Mouse (Mus musculus): ENCODE measurements around the gene Mylk. TPM values are rescaled to one million over a fixed set of nuclear protein-coding genes. Genes with fewer than 3 reads are reported as not detected.

Gene Mylk
- polyA plus RNA-seq, 1 experiment from 2014 or later, result 8.5 TPM

DNA sequence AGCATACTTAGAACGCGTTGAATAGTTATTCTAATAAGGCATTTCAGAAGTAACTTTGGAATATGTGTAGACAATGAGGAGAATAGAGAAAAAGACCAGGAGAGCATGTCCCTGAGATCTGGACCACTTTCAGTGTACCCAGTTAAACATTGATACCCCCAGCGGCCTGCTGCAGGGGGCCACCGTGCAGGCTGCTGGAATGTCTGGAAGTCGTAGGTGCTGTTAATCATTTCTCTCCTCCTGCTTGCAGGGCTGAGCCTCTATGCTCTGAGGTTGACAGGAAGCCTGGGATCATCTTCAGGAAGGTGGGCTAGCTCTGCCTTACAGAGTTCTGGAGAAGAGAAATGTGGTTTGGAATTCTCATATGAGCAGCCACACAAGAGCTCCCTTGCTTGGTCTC is 112.6 kb downstream of the Mylk start:
- peaks cover 3% of the 10 kb centered on the region; the same call in 1 of the 2 replicates for H3K36me3 ChIP-seq
- no peak for DNase-seq (ENCODE audit: low spot score)
- WGBS, result 86% methylated on average over 5 of the region's 5 CpGs

GRCm38 (mm10) chr16:34860761-34861160 is 115.8 kb downstream of the Mylk start:
- Histone ChIP-seq H3K27me3 (ENCODE audit: low read depth, poor library complexity, severe bottlenecking) (no peaks in the 10 kb centered on the region), H3K4me3 (no peak overlapping the region), H3K36me3 (peaks cover 3% of the 10 kb centered on the region; the same call in 1 of the 2 replicates), H3K9me3 (replicated peaks) (no peaks in the 10 kb centered on the region), H3K4me1 (no peaks in the 10 kb centered on the region), H3K27ac (replicated peaks) (no peak overlapping the region)
- WGBS, result 95% methylated on average over 3 of the region's 3 CpGs
- no peak for DNase-seq (ENCODE audit: low spot score)

More for the DNA sequence above, 112.6 kb downstream of the Mylk start:
- H3K27me3 ChIP-seq (ENCODE audit: low read depth, poor library complexity, severe bottlenecking), result no peaks in the 10 kb centered on the region
- H3K4me1 ChIP-seq, result peaks cover 8% of the 10 kb centered on the region; the same call in 1 of the 2 replicates
- H3K4me3 ChIP-seq, result no peak overlapping the region
- no peak overlapping the region for H3K27ac ChIP-seq (replicated peaks)
- H3K9me3 ChIP-seq (replicated peaks), result no peaks in the 10 kb centered on the region

DNA sequence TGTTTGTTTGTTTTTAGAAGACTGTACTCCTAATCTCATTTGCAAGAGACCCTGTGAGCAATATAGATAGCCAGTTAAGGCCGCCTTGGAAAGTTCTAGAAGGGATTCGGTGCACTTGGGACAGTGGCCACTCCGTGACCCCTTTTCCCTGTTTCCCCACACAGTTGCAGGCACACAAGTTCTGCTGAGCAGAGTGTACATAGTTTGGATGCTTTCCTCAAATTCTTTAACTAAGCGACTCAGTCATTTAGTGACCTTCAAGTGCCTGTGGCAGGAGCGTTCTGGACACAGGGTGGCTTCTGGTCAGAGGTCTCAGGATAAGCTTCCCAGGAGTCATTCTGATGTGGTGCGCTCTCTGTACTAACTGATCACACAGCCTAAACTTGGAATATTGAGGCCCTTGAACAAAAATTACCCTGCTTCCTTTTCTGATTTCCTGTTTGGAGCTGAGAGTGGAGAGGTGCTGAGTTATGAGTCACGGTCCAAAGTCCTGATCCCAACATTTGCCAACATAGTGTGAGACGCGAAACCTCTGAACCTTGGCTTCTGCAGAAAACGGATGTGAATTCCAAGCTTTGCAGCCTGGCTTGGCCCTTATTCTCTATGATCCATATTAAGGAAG is 116.8 kb downstream of the Mylk start:
- Histone ChIP-seq H3K4me3 (no peak overlapping the region), H3K36me3 (peaks cover 3% of the 10 kb centered on the region; the same call in 1 of the 2 replicates), H3K27ac (replicated peaks) (no peak overlapping the region), H3K4me1 (no peaks in the 10 kb centered on the region), H3K27me3 (ENCODE audit: low read depth, poor library complexity, severe bottlenecking) (no peaks in the 10 kb centered on the region), H3K9me3 (replicated peaks) (no peaks in the 10 kb centered on the region)
- DNase-seq (ENCODE audit: low spot score), result no peak
- WGBS, result 91% methylated on average over 10 of the region's 10 CpGs

GRCm38 (mm10) chr16:34865373-34865772 is 120.4 kb downstream of the Mylk start:
- 88% methylated on average over 4 of the region's 4 CpGs for WGBS
- no peak overlapping the region for H3K27ac ChIP-seq (replicated peaks)
- H3K36me3 ChIP-seq, result peaks cover 3% of the 10 kb centered on the region; the same call in 1 of the 2 replicates
- DNase-seq (ENCODE audit: low spot score), result no peak
- no peaks in the 10 kb centered on the region for H3K9me3 ChIP-seq (replicated peaks)
- no peak overlapping the region for H3K4me3 ChIP-seq
- no peaks in the 10 kb centered on the region for H3K27me3 ChIP-seq (ENCODE audit: low read depth, poor library complexity, severe bottlenecking)
- no peaks in the 10 kb centered on the region for H3K4me1 ChIP-seq

DNA sequence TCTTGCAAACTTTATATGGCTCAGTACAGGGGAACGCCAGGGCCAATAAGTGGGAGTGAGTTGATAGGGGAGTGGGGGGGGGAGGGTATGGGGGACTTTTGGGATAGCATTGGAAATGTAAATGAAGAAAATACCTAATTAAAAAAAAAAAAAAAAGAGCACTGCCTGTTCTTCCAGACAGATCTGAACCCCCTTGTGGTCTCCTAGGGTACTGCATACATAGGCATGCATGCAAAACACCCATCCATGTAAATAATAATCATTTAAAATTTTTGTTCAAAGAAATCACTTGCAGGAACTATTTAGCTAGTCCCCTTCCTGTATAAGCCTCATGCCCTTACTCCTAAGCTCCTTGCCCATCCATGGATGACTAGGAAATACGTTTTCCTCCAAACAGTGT is 122.2 kb downstream of the Mylk start:
- Histone ChIP-seq H3K27ac (replicated peaks) (no peak overlapping the region), H3K9me3 (replicated peaks) (no peaks in the 10 kb centered on the region), H3K4me3 (no peak overlapping the region), H3K4me1 (no peaks in the 10 kb centered on the region), H3K27me3 (ENCODE audit: low read depth, poor library complexity, severe bottlenecking) (no peaks in the 10 kb centered on the region), H3K36me3 (no peaks in the 10 kb centered on the region)
- no peak for DNase-seq (ENCODE audit: low spot score)
- WGBS, result 89% methylated on average over 2 of the region's 2 CpGs

GRCm38 (mm10) chr16:34880031-34880778 is 135.2 kb downstream of the Mylk start:
- WGBS, result 93% methylated on average over 18 of the region's 18 CpGs
- Histone ChIP-seq H3K9me3 (replicated peaks) (no peaks in the 10 kb centered on the region), H3K36me3 (peaks cover 20% of the 10 kb centered on the region), H3K4me3 (no peak overlapping the region), H3K4me1 (no peaks in the 10 kb centered on the region), H3K27me3 (ENCODE audit: low read depth, poor library complexity, severe bottlenecking) (no peaks in the 10 kb centered on the region), H3K27ac (replicated peaks) (no peak overlapping the region)
- no peak for DNase-seq (ENCODE audit: low spot score)

- 89% methylated on average over 4 of the region's 4 CpGs for WGBS
- no peak for DNase-seq (ENCODE audit: low spot score)
- H3K27me3 ChIP-seq (ENCODE audit: low read depth, poor library complexity, severe bottlenecking), result no peaks in the 10 kb centered on the region
- no peaks in the 10 kb centered on the region for H3K9me3 ChIP-seq (replicated peaks)
- H3K36me3 ChIP-seq, result peaks cover 17% of the 10 kb centered on the region
- H3K27ac ChIP-seq (replicated peaks), result no peak overlapping the region
- H3K4me1 ChIP-seq, result no peaks in the 10 kb centered on the region
- no peak overlapping the region for H3K4me3 ChIP-seq
These were observed 135.8 kb downstream of the Mylk start for GRCm38 (mm10) chr16:34880815-34881214.

- 86% methylated on average over 1 of the region's 1 CpGs for WGBS
These were observed 142.0 kb downstream of the Mylk start for GRCm38 (mm10) chr16:34887037-34887436.

GRCm38 (mm10) chr16:34894016-34894415 is 149.0 kb downstream of the Mylk start:
- Histone ChIP-seq H3K4me3 (no peak overlapping the region), H3K9me3 (replicated peaks) (no peaks in the 10 kb centered on the region), H3K4me1 (no peaks in the 10 kb centered on the region; the same call in 1 of the 2 replicates), H3K27ac (replicated peaks) (no peak overlapping the region), H3K36me3 (no peaks in the 10 kb centered on the region), H3K27me3 (ENCODE audit: low read depth, poor library complexity, severe bottlenecking) (no peaks in the 10 kb centered on the region)
- DNase-seq (ENCODE audit: low spot score), result no peak
- 85% methylated on average over 3 of the region's 3 CpGs for WGBS

More at GRCm38 (mm10) chr16:34887037-34887436, 142.0 kb downstream of the Mylk start:
- Histone ChIP-seq H3K4me3 (no peak overlapping the region), H3K27ac (replicated peaks) (no peak overlapping the region), H3K4me1 (no peaks in the 10 kb centered on the region), H3K36me3 (peaks cover 4% of the 10 kb centered on the region; the same call in 1 of the 2 replicates), H3K27me3 (ENCODE audit: low read depth, poor library complexity, severe bottlenecking) (no peaks in the 10 kb centered on the region), H3K9me3 (replicated peaks) (no peaks in the 10 kb centered on the region)
- no peak for DNase-seq (ENCODE audit: low spot score)

GRCm38 (mm10) chr16:34895916-34896315 is 150.9 kb downstream of the Mylk start:
- DNase-seq (ENCODE audit: low spot score), result no peak
- H3K27ac ChIP-seq (replicated peaks), result no peak overlapping the region
- no peak overlapping the region for H3K4me3 ChIP-seq
- peaks cover 19% of the 10 kb centered on the region for H3K4me1 ChIP-seq
- 91% methylated on average over 10 of the region's 10 CpGs for WGBS
- H3K36me3 ChIP-seq, result no peaks in the 10 kb centered on the region
- no peaks in the 10 kb centered on the region for H3K9me3 ChIP-seq (replicated peaks)
- H3K27me3 ChIP-seq (ENCODE audit: low read depth, poor library complexity, severe bottlenecking), result no peaks in the 10 kb centered on the region

DNA sequence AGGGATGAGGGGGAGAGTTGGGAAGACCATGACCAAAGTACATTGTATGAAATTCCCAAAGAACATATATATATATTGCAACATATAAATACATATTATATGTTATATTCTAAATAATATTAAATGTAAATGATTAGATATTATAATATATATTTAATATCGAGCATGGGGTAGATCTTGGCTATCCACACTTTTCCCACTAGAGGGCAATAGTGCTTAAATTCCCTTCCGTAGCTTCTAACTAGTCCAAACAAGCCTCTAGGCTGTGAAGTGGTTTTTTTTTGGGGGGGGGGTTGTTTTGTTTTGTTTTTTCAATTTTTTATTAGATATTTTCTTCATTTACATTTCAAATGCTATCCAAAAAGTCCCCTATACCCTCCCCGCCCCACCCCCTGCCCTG is 152.0 kb downstream of the Mylk start:
- no peak for DNase-seq (ENCODE audit: low spot score)
- 76% methylated on average over 3 of the region's 3 CpGs for WGBS
- no peak overlapping the region for H3K4me3 ChIP-seq
- H3K27me3 ChIP-seq (ENCODE audit: low read depth, poor library complexity, severe bottlenecking), result peaks cover 5% of the 10 kb centered on the region; the same call in 1 of the 2 replicates
- H3K27ac ChIP-seq (replicated peaks), result no peak overlapping the region
- no peaks in the 10 kb centered on the region for H3K36me3 ChIP-seq
- H3K4me1 ChIP-seq, result peaks cover 30% of the 10 kb centered on the region
- H3K9me3 ChIP-seq (replicated peaks), result no peaks in the 10 kb centered on the region

- 88% methylated on average over 7 of the region's 7 CpGs for WGBS
- Histone ChIP-seq H3K4me1 (peaks cover 32% of the 10 kb centered on the region), H3K4me3 (no peak overlapping the region)
These were observed 153.2 kb downstream of the Mylk start for GRCm38 (mm10) chr16:34898057-34898789.

More at GRCm38 (mm10) chr16:34898057-34898789, 153.2 kb downstream of the Mylk start:
- Histone ChIP-seq H3K27me3 (ENCODE audit: low read depth, poor library complexity, severe bottlenecking) (peaks cover 5% of the 10 kb centered on the region; the same call in 1 of the 2 replicates), H3K9me3 (replicated peaks) (no peaks in the 10 kb centered on the region), H3K27ac (replicated peaks) (no peak overlapping the region), H3K36me3 (no peaks in the 10 kb centered on the region)
- DNase-seq (ENCODE audit: low spot score), result no peak

All from midbrain, embryonic 10.5 days (tissue).